Mouse (Mus musculus) adipose tissue, adult 10 weeks (tissue): ENCODE measurements around the gene Vmn2r112. TPM values are rescaled to one million over a fixed set of nuclear protein-coding genes. Genes with fewer than 3 reads are reported as not detected.

Source experiments
- polyA plus RNA-seq: library from polyadenylated mRNA; stranded (reverse); fragments of 350-450 nt; fragmentation: Illumina TruSeq; extraction: RNeasy Lipid Tissue Mini Kit (QIAGEN cat#74804); gene quantifications from one replicate; pipeline ENCODE4 v1.2.3, GENCODE M21; 2014; ENCODE audit warnings: low read depth, low replicate concordance

Vmn2r112 gene
- not detected for polyA plus RNA-seq

GRCm38 (mm10) chr17:22600651-22601050 lies at the start of gene Vmn2r112:
Gene Vmn2r112, plus strand, starts transcription at chr17:22600951.

GRCm38 (mm10) chr17:22573382-22573781 lies 27.4 kb upstream of the Vmn2r112 start, which contains the start of gene Vmn2r111:
Gene Vmn2r111, minus strand, starts transcription at chr17:22573482.

Other genes with a start within 250 kb of the Vmn2r112 start
- 8.7 TPM for gene Zfp944, start 239.6 kb upstream of the Vmn2r112 start, polyA plus RNA-seq
- 8.6 TPM for gene Zfp758, start 239.5 kb upstream of the Vmn2r112 start, polyA plus RNA-seq
- gene Zfp946, start 176.7 kb upstream of the Vmn2r112 start, polyA plus RNA-seq = 9.7 TPM
- not detected for gene Vmn2r111, start 27.5 kb upstream of the Vmn2r112 start, polyA plus RNA-seq